Mouse (Mus musculus): Measurements from ENCODE around the gene Gm17631.
A peak's percentile ranks its signal among the peaks of the same experiment; 100 is the strongest.
"Not testable (repeated sequence)": the region's sequence is repeated elsewhere in the genome, so short reads cannot be mapped to it uniquely, and the experiment has no call there.

Gm17631 gene

DNA sequence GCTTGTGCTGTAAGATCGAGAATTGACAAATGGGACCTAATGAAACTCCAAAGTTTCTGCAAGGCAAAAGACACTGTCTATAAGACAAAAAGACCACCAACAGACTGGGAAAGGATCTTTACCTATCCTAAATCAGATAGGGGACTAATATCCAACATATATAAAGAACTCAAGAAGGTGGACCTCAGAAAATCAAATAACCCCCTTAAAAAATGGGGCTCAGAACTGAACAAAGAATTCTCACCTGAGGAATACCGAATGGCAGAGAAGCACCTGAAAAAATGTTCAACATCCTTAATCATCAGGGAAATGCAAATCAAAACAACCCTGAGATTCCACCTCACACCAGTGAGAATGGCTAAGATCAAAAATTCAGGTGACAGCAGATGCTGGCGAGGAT lies at the start of gene Gm17631:
Gm17631 (plus strand) TSS at position 301 of the 400 bp plus-strand sequence.
- DNase-seq = not testable (repeated sequence)

DNA sequence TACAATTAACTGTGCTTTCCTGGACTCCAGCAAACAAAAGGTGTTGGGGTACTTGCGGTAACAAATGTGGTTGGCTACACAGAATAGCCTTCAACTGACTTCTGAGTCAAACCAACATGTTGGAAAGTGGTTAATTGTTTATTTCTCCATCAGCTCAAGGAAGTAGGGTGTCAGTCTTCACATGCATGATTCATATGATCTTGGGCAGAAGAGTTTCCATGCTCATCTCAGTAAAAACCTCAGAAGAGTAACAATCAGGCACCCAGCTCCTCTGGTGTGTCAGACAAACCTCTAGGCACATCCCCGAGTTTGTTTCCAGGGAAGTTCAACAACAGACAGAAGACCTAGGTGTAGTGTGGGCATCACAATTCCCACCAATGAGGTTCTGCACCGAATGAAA lies 44.7 kb upstream of the Gm17631 start:
- no peak for DNase-seq

DNA sequence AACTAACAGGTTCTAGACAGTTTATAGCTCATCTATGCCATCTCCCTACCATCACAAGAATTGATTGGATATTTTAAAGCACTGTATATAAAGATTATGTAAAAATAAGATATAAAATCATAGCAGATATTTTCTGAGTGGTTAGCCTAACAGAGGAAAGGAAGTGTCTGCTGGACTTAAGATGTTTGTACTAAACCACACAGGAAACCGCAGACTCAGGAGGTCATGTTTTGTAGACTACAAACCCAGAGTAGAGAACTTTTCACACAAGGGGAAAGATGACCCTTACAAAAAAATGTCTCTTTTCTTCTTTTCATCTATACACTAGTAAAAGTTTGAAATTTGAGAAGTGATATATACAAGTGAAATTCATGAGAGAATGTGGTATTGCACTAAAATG lies 38.4 kb upstream of the Gm17631 start:
- DNase-seq = no peak

DNA sequence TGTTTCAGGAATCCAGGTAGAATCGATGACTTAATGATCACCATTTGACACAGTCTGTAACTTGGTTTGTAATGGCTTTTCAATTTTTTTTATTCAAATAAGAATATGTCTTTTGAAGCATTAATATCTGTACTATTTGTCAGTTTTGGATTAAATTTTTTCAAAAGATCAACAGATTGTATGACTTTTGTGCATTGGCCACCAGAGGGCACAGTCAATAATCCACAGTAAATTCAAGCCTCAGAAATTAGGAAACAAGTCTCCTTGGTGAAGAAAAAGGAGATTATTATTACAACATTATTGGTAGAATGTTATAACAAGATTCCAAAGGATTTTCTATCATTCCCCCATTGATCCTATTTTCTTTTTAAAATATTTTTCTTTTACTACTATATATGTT lies 36.9 kb upstream of the Gm17631 start:
- peak; percentile 3 to 25 for DNase-seq

DNA sequence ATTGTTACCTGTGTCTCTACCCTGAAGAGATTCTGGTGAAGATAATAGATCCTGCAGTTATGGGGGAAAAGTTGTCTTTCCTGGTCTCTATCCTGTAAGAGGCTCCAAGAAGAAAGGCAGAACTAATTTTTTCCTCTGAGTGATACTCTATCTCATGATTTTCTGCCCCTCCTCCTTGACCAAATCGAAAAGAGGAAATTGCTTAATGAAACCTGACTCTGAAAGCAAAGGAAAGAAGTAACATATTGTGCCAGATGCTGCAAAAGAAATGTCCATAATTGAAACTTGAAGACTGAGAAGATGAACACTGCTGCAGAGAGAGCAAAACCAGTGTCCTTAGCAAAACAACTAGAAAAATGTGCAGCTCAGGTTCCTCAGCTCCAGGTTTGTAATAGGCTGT lies 14.1 kb downstream of the Gm17631 start, which contains the start of gene Klra17:
Klra17 (minus strand) TSS at position 124 of the 400 bp plus-strand sequence.
- no peak for DNase-seq

DNA sequence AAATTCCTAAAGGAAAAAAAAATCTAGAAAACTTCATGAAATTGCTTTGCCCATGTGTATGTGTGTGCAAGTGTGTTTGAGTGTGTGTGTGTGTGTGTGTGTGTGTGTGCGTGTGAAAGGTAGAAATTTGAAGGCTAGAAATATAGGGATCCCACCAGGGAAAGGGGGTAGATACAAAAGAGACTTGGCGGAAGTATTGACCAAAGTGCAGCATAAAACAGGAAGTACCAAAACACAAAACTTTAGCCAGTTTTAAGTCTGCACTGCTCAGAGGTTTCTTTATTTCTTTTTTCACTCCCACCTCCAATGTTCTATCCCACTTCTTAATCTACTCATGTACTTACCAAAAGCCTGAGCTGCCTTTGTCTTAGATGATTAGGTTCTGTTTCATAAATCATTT lies 20.1 kb downstream of the Gm17631 start:
- no peak for DNase-seq

All from B cell, adult 2 months (primary cell).